Mouse (Mus musculus) heart, embryonic 11.5 days (tissue): ENCODE data around the gene Asxl1. TPM values are rescaled to one million over a fixed set of nuclear protein-coding genes. Genes with fewer than 3 reads are reported as not detected.

Experiments used
- ATAC-seq: fragments of 200-750 bp; cut with Nextera tagmentation; replicated peaks from 2 replicates; pipeline ENCODE4 v1.8.0; 2017; ENCODE audit warnings: moderate library complexity; ENCODE audit not compliant: insufficient number of reproducible peaks, low FRiP score, low TSS enrichment
- H3K27ac ChIP-seq: fragments of 300-500 bp; sonication (generic); 2 replicates; pipeline ENCODE4 v1.5.1; 2014; ENCODE audit warnings: mild to moderate bottlenecking, low read depth, low read length
- H3K27me3 ChIP-seq: fragments of 300-500 bp; sonication (generic); 2 replicates; pipeline ENCODE4 v1.6.1; 2014; ENCODE audit warnings: mild to moderate bottlenecking, low read length, mixed read lengths; ENCODE audit not compliant: control insufficient read depth, insufficient read depth
- H3K36me3 ChIP-seq: fragments of 300-500 bp; sonication (generic); 2 replicates; pipeline ENCODE4 v1.6.1; 2014; ENCODE audit warnings: mild to moderate bottlenecking, low read length, moderate library complexity, mixed read lengths; ENCODE audit not compliant: control insufficient read depth, insufficient read depth
- H3K4me1 ChIP-seq: fragments of 300-500 bp; sonication (generic); 2 replicates; pipeline ENCODE4 v1.6.1; 2014; ENCODE audit warnings: low read length; ENCODE audit not compliant: control insufficient read depth, insufficient read depth
- H3K4me2 ChIP-seq: fragments of 300-500 bp; sonication (generic); 2 replicates; pipeline ENCODE4 v1.6.1; 2014; ENCODE audit warnings: mild to moderate bottlenecking, moderate library complexity
- H3K4me3 ChIP-seq: fragments of 300-500 bp; sonication (generic); 2 replicates; pipeline ENCODE4 v1.5.1; 2014; ENCODE audit warnings: low read depth, low read length
- H3K9ac ChIP-seq: fragments of 300-500 bp; sonication (generic); 2 replicates; pipeline ENCODE4 v1.6.1; 2014; ENCODE audit warnings: mild to moderate bottlenecking, low read depth, low read length, moderate library complexity
- H3K9me3 ChIP-seq: fragments of 300-500 bp; sonication (generic); replicated peaks from 2 replicates; pipeline ENCODE4 v1.6.1; 2016; ENCODE audit warnings: low read length; ENCODE audit not compliant: control insufficient read depth
- WGBS: fragments of 180-500 bp; shearing (Covaris S2); extraction: QIAGEN DNeasy Blood & Tissue Kit; methylation state at CpG from one replicate; pipeline ENCODE4 v1.1.7; 2014; ENCODE audit not compliant: insufficient replicate concordance; 5-methylcytosine and 5-hydroxymethylcytosine counted together
- polyA plus RNA-seq: library from polyadenylated mRNA; unstranded; fragments of >200 nt; fragmentation: Nextera tagmentation; extraction: Ambion mirVana; gene quantifications from 2 replicates; pipeline ENCODE4 v1.2.1, GENCODE M21; 2014

The Asxl1 gene
- polyA plus RNA-seq, 1 experiment from 2014 or later: 13.8 TPM

GRCm38 (mm10) chr2:153338361-153339350 lies 7.0 kb upstream of the Asxl1 start:
- Histone ChIP-seq H3K27ac (no peak overlapping the region), H3K27me3 (no peaks in the 10 kb centered on the region), H3K36me3 (peaks cover 3% of the 10 kb centered on the region; the same call in 1 of the 2 replicates), H3K4me3 (no peak overlapping the region), H3K9ac (no peak overlapping the region), H3K4me1 (peaks cover 12% of the 10 kb centered on the region), H3K4me2 (no peak overlapping the region), H3K9me3 (no peaks in the 10 kb centered on the region)
- 84% methylated on average over 9 of the region's 9 CpGs for WGBS
- ATAC-seq: no peak

- Histone ChIP-seq H3K4me3 (no peak overlapping the region), H3K27me3 (no peaks in the 10 kb centered on the region), H3K9ac (no peak overlapping the region), H3K9me3 (no peaks in the 10 kb centered on the region), H3K27ac (no peak overlapping the region), H3K36me3 (peaks cover 3% of the 10 kb centered on the region; the same call in 1 of the 2 replicates), H3K4me2 (no peak overlapping the region), H3K4me1 (peaks cover 12% of the 10 kb centered on the region)
- no peak for ATAC-seq
- 93% methylated on average over 6 of the region's 6 CpGs for WGBS
These were observed 3.5 kb upstream of the Asxl1 start for GRCm38 (mm10) chr2:153342166-153342565.

GRCm38 (mm10) chr2:153342602-153343001 lies 3.0 kb upstream of the Asxl1 start:
- WGBS: 69% methylated on average over 3 of the region's 3 CpGs
- no peak for ATAC-seq
- Histone ChIP-seq H3K9me3 (no peaks in the 10 kb centered on the region), H3K4me2 (no peak overlapping the region), H3K27me3 (no peaks in the 10 kb centered on the region), H3K4me3 (no peak overlapping the region), H3K27ac (no peak overlapping the region), H3K4me1 (peaks cover 8% of the 10 kb centered on the region), H3K9ac (no peak overlapping the region), H3K36me3 (peaks cover 3% of the 10 kb centered on the region; the same call in 1 of the 2 replicates)

- peaks cover 4% of the 10 kb centered on the region; the same call in 1 of the 2 replicates for H3K4me1 ChIP-seq
- H3K9me3 ChIP-seq: no peaks in the 10 kb centered on the region
- H3K36me3 ChIP-seq: peaks cover 3% of the 10 kb centered on the region; the same call in 1 of the 2 replicates
- no peak for ATAC-seq
- no peak overlapping the region for H3K4me3 ChIP-seq
- no peak overlapping the region for H3K4me2 ChIP-seq
- H3K27ac ChIP-seq: no peak overlapping the region
- no peaks in the 10 kb centered on the region for H3K27me3 ChIP-seq
- H3K9ac ChIP-seq: no peak overlapping the region
These were observed 2.4 kb upstream of the Asxl1 start for GRCm38 (mm10) chr2:153343191-153343590.

- no peak for ATAC-seq
- Histone ChIP-seq H3K27ac (peak overlapping the region; percentile 70), H3K4me3 (peak overlapping the region; percentile 86), H3K27me3 (no peaks in the 10 kb centered on the region), H3K36me3 (peaks cover 3% of the 10 kb centered on the region; the same call in 1 of the 2 replicates), H3K4me2 (peak overlapping the region; percentile 84), H3K9ac (peak overlapping the region; percentile 98), H3K4me1 (peaks cover 18% of the 10 kb centered on the region), H3K9me3 (no peaks in the 10 kb centered on the region)
- WGBS: 6% methylated on average over 11 of the region's 11 CpGs
These were observed 567 bp upstream of the Asxl1 start for GRCm38 (mm10) chr2:153345071-153345453.

GRCm38 (mm10) chr2:153346221-153347182 lies 873 bp downstream of the Asxl1 start:
- Histone ChIP-seq H3K4me2 (peak overlapping the region; percentile 86), H3K9ac (peak overlapping the region; percentile 98), H3K9me3 (no peaks in the 10 kb centered on the region), H3K4me1 (peaks cover 32% of the 10 kb centered on the region), H3K27ac (peak overlapping the region; percentile 99), H3K36me3 (peaks cover 3% of the 10 kb centered on the region; the same call in 1 of the 2 replicates), H3K27me3 (no peaks in the 10 kb centered on the region), H3K4me3 (peak overlapping the region; percentile 86)
- peak; percentile 65 for ATAC-seq
- WGBS: under 1% methylated on average over 40 of the region's 76 CpGs

- H3K4me2 ChIP-seq: peak overlapping the region; percentile 86
- H3K4me1 ChIP-seq: peaks cover 35% of the 10 kb centered on the region
- peak overlapping the region; percentile 86 for H3K4me3 ChIP-seq
- H3K27ac ChIP-seq: peak overlapping the region; percentile 99
- 7% methylated on average over 9 of the region's 9 CpGs for WGBS
- no peaks in the 10 kb centered on the region for H3K9me3 ChIP-seq
- H3K9ac ChIP-seq: peak overlapping the region; percentile 98
- no peaks in the 10 kb centered on the region for H3K36me3 ChIP-seq
- ATAC-seq: no peak
- no peaks in the 10 kb centered on the region for H3K27me3 ChIP-seq
These were observed 1.7 kb downstream of the Asxl1 start for GRCm38 (mm10) chr2:153347183-153347781.
